Mouse (Mus musculus) embryonic fibroblast, embryonic 13.5 days (primary cell): ENCODE data around the gene Dlg2.

Experiments
- CTCF ChIP-seq: IDR thresholded peaks from 2 replicates; pipeline ENCODE4 v1.5.1; 2011; ENCODE audit warnings: mild to moderate bottlenecking, control low read depth, low read length, moderate library complexity, borderline replicate concordance; ENCODE audit not compliant: insufficient read depth
- POLR2A ChIP-seq: IDR thresholded peaks from 2 replicates; pipeline ENCODE4 v1.6.1; 2011; ENCODE audit warnings: low read depth, mild to moderate bottlenecking, control low read depth, low read length, moderate library complexity

DNA sequence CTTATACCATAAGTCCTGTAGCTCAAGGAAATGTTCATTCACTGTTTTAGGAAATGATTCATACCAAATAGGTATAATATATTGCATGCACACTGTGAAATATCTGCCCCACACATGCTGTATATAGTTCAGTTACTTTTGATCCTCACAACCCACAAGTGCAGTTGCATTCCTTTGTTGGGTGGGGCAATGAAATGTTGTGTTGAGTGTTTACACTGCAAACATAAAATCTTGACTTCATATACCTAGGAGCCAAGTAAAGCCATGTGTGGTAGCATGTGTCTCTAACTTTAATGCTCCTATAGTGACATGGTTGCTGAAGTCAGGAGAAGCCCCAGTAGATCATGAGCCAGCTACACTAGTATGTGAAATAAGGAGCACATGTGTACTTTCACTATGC, 1372.9 kb downstream of the Dlg2 start:
- TF ChIP-seq CTCF = no peak
- TF ChIP-seq POLR2A = no peak
